Mouse (Mus musculus) embryo, embryonic 10.5 days (tissue): ENCODE measurements around the gene Lss.

Experiments used
- DNase-seq: peaks from one replicate; pipeline ENCODE4 v3.0.0-alpha.2; 2015; ENCODE audit warnings: low spot score

Lss gene

DNA sequence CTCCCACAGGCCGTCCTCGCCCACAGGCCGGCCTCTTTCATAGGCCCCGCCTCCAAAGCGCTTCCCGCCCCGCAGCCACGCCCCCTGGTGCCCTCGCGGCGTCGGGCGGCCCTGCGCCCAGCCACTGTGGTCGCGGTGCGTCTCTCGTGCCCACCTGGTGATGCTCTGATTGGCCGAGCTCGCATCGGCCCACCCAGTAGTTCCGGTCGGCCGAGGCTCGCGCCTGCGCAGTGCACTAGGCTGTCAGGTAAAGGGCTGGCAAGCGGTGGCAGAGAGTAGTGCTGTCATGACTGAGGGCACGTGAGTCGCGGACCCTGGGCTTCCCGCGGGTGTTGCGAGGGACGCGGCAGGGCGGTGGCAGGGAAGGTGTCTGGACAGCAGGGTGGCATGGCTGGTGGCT lies at the start of gene Lss:
Lss (plus strand) TSS at position 214 of the 400 bp plus-strand sequence.
- DNase-seq: peak; percentile 97

GRCm38 (mm10) chr10:76486302-76486701 lies 45.1 kb upstream of the Lss start:
- DNase-seq: no peak

DNA sequence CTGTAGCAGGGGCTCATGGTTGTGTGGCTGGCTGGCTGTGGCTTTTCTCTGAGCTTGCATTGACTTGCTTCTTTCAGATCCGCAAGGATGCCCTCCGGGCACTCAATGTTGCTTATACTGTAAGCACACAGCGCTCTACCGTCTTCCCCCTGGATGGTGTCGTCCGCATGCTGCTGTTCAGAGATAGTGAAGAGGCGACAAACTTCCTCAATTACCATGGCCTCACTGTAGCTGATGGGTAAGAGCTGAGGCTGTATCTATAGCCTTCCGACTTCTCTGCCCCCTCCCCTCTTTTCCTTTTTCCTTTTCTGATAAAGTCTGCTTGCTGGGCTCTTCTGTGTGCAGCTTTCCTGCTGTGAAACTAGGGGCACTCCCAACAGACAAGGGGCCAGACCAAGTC lies 43.1 kb upstream of the Lss start:
- DNase-seq: no peak

DNA sequence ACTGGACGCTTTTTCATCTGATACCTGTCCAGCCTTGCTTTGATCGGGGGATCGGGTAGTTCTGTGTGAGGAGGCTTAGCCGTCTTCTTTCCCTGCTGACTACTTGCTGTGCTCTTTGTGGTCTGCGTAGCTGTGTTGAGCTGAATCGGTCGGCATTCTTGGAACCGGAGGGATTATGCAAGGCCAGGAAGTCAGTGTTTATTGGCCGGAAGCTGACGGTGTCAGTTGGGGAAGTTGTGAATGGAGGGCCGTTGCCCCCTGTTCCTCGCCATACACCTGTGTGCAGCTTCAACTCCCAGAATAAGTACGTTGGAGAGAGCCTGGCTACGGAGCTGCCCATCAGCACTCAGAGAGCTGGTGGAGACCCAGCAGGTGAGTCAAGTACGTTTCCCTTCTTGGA lies 42.2 kb upstream of the Lss start:
- DNase-seq: no peak

GRCm38 (mm10) chr10:76493527-76493926 lies 37.9 kb upstream of the Lss start:
- DNase-seq: no peak

- DNase-seq: no peak
Observed at GRCm38 (mm10) chr10:76495501-76495900, 35.9 kb upstream of the Lss start.

DNA sequence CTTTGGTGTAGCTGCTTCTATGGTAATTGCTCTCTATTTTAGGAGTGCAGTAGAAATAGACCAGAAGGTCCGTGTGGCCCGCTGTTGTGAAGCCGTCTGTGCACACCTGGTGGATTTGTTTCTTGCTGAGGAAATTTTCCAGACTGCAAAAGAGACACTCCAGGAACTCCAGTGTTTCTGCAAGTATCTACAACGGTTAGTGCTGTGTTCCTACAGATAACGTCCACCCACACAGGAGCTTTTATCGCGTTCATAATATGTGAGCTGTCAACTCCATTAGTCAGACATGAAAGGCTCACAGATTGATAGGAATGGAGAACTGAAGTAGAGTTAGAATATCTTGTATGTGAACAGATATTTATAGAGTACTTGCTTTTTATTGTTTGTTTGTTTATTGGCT lies 35.0 kb upstream of the Lss start:
- DNase-seq: no peak

DNA sequence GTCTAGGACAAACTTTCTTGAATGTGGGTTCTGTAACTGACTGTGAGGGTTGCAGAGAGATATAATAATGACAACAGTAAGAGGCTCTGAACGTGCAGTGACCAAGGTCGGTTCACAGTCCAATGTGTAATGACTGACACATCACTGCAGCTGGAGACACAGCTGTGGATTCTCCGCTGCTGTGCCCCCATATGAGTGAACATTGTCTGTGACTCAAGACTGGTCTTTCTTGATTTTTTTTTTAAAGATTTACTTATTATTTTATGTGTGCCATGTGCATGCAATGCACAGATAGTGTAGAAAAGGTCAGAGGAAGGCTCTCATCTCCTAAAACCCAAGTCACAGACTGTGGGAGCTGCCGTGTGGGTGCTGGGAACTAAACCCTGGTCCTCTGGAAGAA lies 33.9 kb upstream of the Lss start:
- DNase-seq: no peak

DNA sequence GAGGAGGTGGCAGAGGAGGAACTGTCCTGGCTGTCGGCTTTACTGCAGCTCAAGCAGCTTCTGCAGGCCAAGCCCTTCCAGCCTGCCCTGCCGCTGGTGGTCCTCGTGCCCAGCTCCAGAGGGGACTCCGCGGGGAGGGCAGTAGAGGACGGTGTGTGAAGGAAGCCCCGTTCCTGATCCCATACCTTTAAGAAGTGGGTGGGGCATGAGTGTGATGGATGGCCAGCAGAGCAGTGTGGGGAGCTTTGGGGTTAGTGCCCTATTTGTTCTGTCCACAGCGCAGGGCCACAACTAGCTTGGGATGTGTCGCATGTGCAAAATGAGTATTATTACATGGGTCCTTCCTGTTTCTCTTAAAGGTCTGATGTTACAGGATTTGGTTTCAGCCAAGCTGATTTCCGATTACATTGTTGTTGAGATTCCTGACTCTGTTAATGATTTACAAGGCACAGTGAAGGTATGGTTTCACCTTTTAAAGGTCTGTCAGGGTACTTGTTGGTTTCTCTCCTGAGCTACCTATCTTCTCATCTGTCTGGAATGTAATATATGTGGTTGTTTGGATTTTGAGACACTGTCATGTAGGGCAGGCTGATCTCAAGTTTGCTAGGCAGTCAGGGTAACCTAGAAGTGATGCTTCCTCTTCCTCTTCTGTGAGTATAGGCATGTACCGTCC lies 27.0 kb upstream of the Lss start:
- no peak for DNase-seq

DNA sequence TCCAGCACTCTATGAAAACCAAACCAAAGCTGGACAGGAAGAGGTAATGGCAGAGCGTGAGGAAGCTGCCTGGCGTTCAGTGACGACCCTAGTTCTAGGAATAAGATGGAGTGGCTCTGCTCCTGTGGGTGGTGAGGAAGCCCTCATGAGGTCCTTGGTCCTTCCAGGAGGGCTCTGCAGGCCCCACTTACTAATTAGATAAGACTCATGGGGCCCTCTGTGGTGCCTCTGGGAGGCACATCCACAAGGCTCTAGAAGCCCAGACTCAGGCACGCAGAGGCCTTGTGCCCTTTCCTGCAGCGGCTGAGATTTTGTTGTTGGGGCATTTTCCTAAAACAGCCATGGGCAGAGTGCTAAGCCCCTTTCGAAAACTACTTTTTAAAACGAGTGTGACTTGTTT lies 25.5 kb upstream of the Lss start:
- no peak for DNase-seq

DNA sequence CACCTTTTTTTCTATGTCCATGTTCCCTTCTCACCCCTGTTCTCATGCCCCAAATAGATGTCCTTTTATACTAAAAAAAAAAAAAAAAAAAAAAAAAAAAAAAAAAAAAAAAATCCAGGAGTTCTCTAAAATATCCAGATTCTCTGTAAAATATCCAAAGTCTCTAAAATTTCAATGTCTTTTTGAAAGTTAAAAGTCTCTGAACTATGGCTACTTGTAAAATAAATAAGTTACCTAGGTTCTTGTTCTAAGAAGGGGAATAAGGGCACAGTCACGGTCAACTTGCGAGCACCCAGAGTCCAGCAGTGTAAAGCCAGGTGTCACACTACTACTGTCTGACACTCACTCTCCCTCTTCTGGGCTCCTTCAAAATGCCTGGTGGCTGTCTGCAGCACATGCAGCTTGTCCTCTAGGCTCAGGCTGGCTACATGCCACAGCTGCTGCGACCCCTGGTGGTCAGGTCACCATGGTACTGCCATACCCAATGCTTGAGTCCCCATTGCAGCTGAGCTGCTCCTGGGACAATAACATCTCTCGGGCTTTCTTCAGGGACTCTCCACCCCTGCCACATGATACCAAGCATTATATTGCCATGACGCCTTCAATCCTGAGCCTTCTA lies 18.3 kb upstream of the Lss start:
- peak; percentile 85 for DNase-seq

DNA sequence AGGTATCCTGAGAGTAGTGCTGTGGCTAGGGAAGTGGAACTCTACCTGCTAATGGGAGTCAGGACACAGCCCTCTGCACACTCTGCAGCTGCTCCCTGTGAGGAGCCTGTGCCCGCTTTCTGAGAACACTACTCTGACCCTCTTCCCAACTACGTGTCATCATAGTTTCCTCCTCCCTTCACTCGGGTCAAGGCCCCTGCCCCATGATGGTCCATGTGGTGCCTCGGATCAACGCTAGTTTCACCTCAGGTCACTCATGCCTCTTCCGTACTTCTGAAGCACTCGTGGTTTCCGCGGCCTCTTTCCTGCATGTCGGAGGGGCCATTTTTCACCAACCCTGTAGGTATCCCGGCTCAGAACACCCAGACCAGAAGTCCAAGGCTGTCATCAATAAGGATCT lies 466 bp upstream of the Lss start:
- DNase-seq: no peak

- peak; percentile 27 for DNase-seq
Observed at GRCm38 (mm10) chr10:76531828-76532227, 440 bp downstream of the Lss start.

- DNase-seq: no peak
Observed at GRCm38 (mm10) chr10:76535526-76535925, 4.1 kb downstream of the Lss start.

DNA sequence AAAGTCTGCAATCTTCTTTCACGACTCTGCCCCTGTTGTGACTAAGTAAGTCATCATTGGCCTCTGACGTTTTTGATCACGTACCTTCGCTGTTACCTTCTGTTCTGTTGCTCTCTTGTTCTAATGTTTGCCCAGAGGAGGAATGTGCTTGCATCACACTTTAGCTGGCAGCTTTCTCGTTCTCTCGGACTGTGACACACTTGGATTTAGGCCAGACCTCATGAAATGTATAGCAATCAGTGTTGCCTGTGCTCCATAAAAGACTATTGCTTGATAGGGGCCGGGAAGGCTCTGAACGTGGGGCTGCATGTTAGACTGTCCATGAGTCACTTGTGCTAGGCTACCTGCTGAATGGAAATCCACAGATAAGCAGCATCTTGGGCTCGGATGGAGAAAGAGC lies 6.2 kb downstream of the Lss start:
- DNase-seq: no peak

GRCm38 (mm10) chr10:76541336-76542085 lies 10.1 kb downstream of the Lss start:
- DNase-seq: no peak

- DNase-seq: no peak
Observed at GRCm38 (mm10) chr10:76542636-76543375, 11.4 kb downstream of the Lss start.

GRCm38 (mm10) chr10:76546566-76546965 lies 15.2 kb downstream of the Lss start:
- DNase-seq: no peak

- no peak for DNase-seq
Observed at GRCm38 (mm10) chr10:76548218-76548617, 16.8 kb downstream of the Lss start.

- peak; percentile 11 for DNase-seq
Observed at GRCm38 (mm10) chr10:76550458-76550857, 19.1 kb downstream of the Lss start.

DNA sequence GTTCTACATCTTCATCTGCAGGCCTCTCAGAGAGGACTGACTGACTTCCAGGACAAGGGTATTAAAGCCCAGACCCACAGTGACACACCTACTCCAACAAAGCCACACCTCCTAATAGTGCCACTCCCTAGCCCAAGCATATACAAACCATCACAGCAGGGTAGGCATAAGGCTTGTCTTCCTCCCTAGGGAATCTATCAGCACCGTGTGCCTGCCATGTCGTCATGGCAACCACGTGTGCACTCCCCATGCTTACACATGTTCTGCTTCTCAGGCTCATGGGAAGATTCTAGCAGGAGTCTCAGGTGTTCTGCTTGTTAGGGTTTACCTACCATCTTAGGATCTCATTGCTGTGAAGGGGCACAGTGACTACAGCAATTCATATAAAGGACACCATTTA lies 20.2 kb downstream of the Lss start:
- DNase-seq: no peak

DNA sequence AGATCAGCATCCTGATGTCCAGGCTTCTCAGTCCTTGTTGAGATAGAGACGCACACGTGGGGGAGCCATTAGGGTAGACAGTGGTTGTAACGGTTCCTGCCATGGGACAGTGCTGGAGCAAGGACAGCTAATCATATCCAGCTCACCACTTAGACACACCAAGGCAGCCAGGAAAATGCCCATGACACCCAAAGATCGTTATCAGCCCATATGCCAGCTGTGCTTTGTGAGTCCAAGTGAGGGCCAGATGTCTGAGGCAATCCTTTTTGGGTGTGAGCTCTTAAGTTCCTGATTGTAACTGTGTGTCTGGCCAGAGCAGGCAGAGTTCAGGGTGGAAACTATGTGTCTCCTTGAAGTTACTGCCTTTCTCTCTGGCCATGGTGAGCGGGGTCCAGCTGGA lies 22.7 kb downstream of the Lss start:
- no peak for DNase-seq

DNA sequence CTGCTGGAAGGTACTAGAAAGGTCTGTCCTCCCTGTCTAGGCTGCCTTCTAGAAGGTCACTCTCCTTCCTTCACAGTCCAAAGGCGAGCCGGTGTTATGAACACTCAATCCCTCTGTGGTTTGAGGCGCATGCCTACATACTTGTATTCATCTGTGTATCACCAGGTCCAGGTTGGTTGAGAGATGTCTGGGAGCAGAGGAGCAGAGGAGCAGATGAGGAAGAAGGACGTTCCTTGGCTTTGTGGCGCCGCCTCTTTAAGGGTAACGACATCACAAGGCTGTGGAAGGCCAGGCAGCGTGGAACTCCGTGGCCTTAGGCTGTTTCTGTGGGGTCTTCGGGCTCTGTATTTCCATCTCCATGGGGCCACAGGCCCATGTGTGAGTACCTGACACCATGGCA lies 30.6 kb downstream of the Lss start, which contains the start of gene Spatc1l:
Spatc1l (plus strand) TSS at position 301 of the 400 bp plus-strand sequence.
- DNase-seq: no peak
